Mouse (Mus musculus): ENCODE data around the gene Ppp1r11. TPM values are rescaled to one million over a fixed set of nuclear protein-coding genes. Genes with fewer than 3 reads are reported as not detected.
"Not testable (repeated sequence)": the region's sequence is repeated elsewhere in the genome, so short reads cannot be mapped to it uniquely, and the experiment has no call there.

The Ppp1r11 gene
- polyA plus RNA-seq, 2 experiments: 116 to 125 TPM

- H3K27me3 ChIP-seq (ENCODE audit: control insufficient read depth, insufficient read depth, low read length): 0 out of 2 replicates have a peak, but pooled peaks cover under 1% of the 10 kb centered on the region
- H3K4me2 ChIP-seq (replicated peaks; ENCODE audit: low read depth, low read length, severe bottlenecking): no peak overlapping the region
- no peak overlapping the region for H3K27ac ChIP-seq (replicated peaks; ENCODE audit: low read depth, low read length)
- WGBS: 97% methylated on average over 2 of the region's 2 CpGs
- no peaks in the 10 kb centered on the region for H3K36me3 ChIP-seq (ENCODE audit: control insufficient read depth, insufficient read depth, low read length)
- ATAC-seq (ENCODE audit: low FRiP score, low read depth): no peak
- H3K4me1 ChIP-seq (ENCODE audit: control insufficient read depth, insufficient read depth, low read length): no peaks in the 10 kb centered on the region
- H3K9me3 ChIP-seq (ENCODE audit: control insufficient read depth, low read length): no peaks in the 10 kb centered on the region
- no peak overlapping the region for H3K9ac ChIP-seq (ENCODE audit: low read depth, low read length, severe bottlenecking)
- DNase-seq (ENCODE audit: low spot score): no peak
- H3K4me3 ChIP-seq (replicated peaks; ENCODE audit: low read length): no peak overlapping the region
- no peak for TF ChIP-seq POLR2A (IDR thresholded peaks at IDR 0.05; ENCODE audit: borderline replicate concordance, extremely low read depth, insufficient read depth, insufficient read length)
Observed at GRCm38 (mm10) chr17:36994528-36994927, 43.0 kb upstream of the Ppp1r11 start.

- Histone ChIP-seq H3K4me2 (replicated peaks; ENCODE audit: low read depth, low read length, severe bottlenecking) (no peak overlapping the region), H3K9ac (ENCODE audit: low read depth, low read length, severe bottlenecking) (no peak overlapping the region), H3K9me3 (ENCODE audit: control insufficient read depth, low read length) (no peaks in the 10 kb centered on the region), H3K4me3 (replicated peaks; ENCODE audit: low read length) (no peak overlapping the region), H3K27ac (replicated peaks; ENCODE audit: low read depth, low read length) (no peak overlapping the region), H3K4me1 (ENCODE audit: control insufficient read depth, insufficient read depth, low read length) (no peaks in the 10 kb centered on the region), H3K27me3 (ENCODE audit: control insufficient read depth, insufficient read depth, low read length) (peaks cover 7% of the 10 kb centered on the region; the same call in 1 of the 2 replicates), H3K36me3 (ENCODE audit: control insufficient read depth, insufficient read depth, low read length) (no peaks in the 10 kb centered on the region)
- DNase-seq (ENCODE audit: low spot score) (no peak), ATAC-seq (ENCODE audit: low FRiP score, low read depth) (no peak)
- WGBS: 84% methylated on average over 4 of the region's 4 CpGs
- no peak for TF ChIP-seq POLR2A (IDR thresholded peaks at IDR 0.05; ENCODE audit: borderline replicate concordance, extremely low read depth, insufficient read depth, insufficient read length)
Observed at GRCm38 (mm10) chr17:36993770-36994325, 42.3 kb upstream of the Ppp1r11 start.

GRCm38 (mm10) chr17:36992336-36993104, 41.0 kb upstream of the Ppp1r11 start:
- DNase-seq (ENCODE audit: low spot score) (no peak), ATAC-seq (ENCODE audit: low FRiP score, low read depth) (no peak)
- Histone ChIP-seq H3K4me3 (replicated peaks; ENCODE audit: low read length) (no peak overlapping the region), H3K9ac (ENCODE audit: low read depth, low read length, severe bottlenecking) (no peak overlapping the region), H3K4me1 (ENCODE audit: control insufficient read depth, insufficient read depth, low read length) (no peaks in the 10 kb centered on the region), H3K9me3 (ENCODE audit: control insufficient read depth, low read length) (no peaks in the 10 kb centered on the region), H3K27ac (replicated peaks; ENCODE audit: low read depth, low read length) (no peak overlapping the region), H3K27me3 (ENCODE audit: control insufficient read depth, insufficient read depth, low read length) (peaks cover 19% of the 10 kb centered on the region), H3K4me2 (replicated peaks; ENCODE audit: low read depth, low read length, severe bottlenecking) (no peak overlapping the region), H3K36me3 (ENCODE audit: control insufficient read depth, insufficient read depth, low read length) (no peaks in the 10 kb centered on the region)
- 56% methylated on average over 3 of the region's 3 CpGs for WGBS
- no peak for TF ChIP-seq POLR2A (IDR thresholded peaks at IDR 0.05; ENCODE audit: borderline replicate concordance, extremely low read depth, insufficient read depth, insufficient read length)

- H3K4me2 ChIP-seq (replicated peaks; ENCODE audit: low read depth, low read length, severe bottlenecking); H3K9ac ChIP-seq (ENCODE audit: low read depth, low read length, severe bottlenecking); H3K27ac ChIP-seq (replicated peaks; ENCODE audit: low read depth, low read length); ATAC-seq (ENCODE audit: low FRiP score, low read depth); H3K9me3 ChIP-seq (ENCODE audit: control insufficient read depth, low read length); H3K4me1 ChIP-seq (ENCODE audit: control insufficient read depth, insufficient read depth, low read length); DNase-seq (ENCODE audit: low spot score); H3K4me3 ChIP-seq (replicated peaks; ENCODE audit: low read length); H3K36me3 ChIP-seq (ENCODE audit: control insufficient read depth, insufficient read depth, low read length): not testable (repeated sequence)
- 86% methylated on average over 6 of the region's 6 CpGs for WGBS
- H3K27me3 ChIP-seq (ENCODE audit: control insufficient read depth, insufficient read depth, low read length): peaks cover 22% of the 10 kb centered on the region
Observed at GRCm38 (mm10) chr17:36990630-36991029, 39.1 kb upstream of the Ppp1r11 start.

- Histone ChIP-seq H3K36me3 (ENCODE audit: control insufficient read depth, insufficient read depth, low read length) (no peaks in the 10 kb centered on the region), H3K9me3 (ENCODE audit: control insufficient read depth, low read length) (no peaks in the 10 kb centered on the region), H3K4me2 (replicated peaks; ENCODE audit: low read depth, low read length, severe bottlenecking) (0 out of 2 replicates have a peak within 1 kb of the TSS, but pooled peaks have one; percentile 18), H3K9ac (ENCODE audit: low read depth, low read length, severe bottlenecking) (no peak within 1 kb of the TSS), H3K4me1 (ENCODE audit: control insufficient read depth, insufficient read depth, low read length) (no peaks in the 10 kb centered on the region), H3K27ac (replicated peaks; ENCODE audit: low read depth, low read length) (no peak within 1 kb of the TSS), H3K4me3 (replicated peaks; ENCODE audit: low read length) (peak within 1 kb of the TSS; percentile 10; the same call in 1 of the 2 replicates), H3K27me3 (ENCODE audit: control insufficient read depth, insufficient read depth, low read length) (peaks cover 22% of the 10 kb centered on the region)
- DNase-seq (ENCODE audit: low spot score) (no peak), ATAC-seq (ENCODE audit: low FRiP score, low read depth) (no peak)
- TF ChIP-seq POLR2A (IDR thresholded peaks at IDR 0.05; ENCODE audit: borderline replicate concordance, extremely low read depth, insufficient read depth, insufficient read length): no peak
- 28% methylated on average over 5 of the region's 5 CpGs for WGBS
Observed at GRCm38 (mm10) chr17:36989437-36989836, 37.9 kb upstream of the Ppp1r11 start, which contains the start of gene H2-M5. Gene H2-M5, minus strand, starts transcription at chr17:36989537.

All from limb, embryonic 14.5 days (tissue).